Mouse (Mus musculus): ENCODE measurements around the gene Wdtc1. TPM values are rescaled to one million over a fixed set of nuclear protein-coding genes. Genes with fewer than 3 reads are reported as not detected.

The Wdtc1 gene
- polyA plus RNA-seq, 1 experiment from 2014 or later = 24.2 TPM

GRCm38 (mm10) chr4:133292405-133292804, 60.9 kb downstream of the Wdtc1 start:
- ATAC-seq (ENCODE audit: low FRiP score, low read depth) = no peak
- H3K27me3 ChIP-seq = peaks cover 12% of the 10 kb centered on the region; the same call in 1 of the 2 replicates
- H3K9ac ChIP-seq (replicated peaks) = no peak overlapping the region
- peak overlapping the region; percentile 68 for H3K27ac ChIP-seq (replicated peaks)
- H3K4me1 ChIP-seq = peaks cover 25% of the 10 kb centered on the region
- WGBS = 40% methylated on average over 4 of the region's 4 CpGs
- H3K4me3 ChIP-seq = no peak overlapping the region
- H3K36me3 ChIP-seq = peaks cover 23% of the 10 kb centered on the region
- H3K4me2 ChIP-seq (replicated peaks) = no peak overlapping the region
- H3K9me3 ChIP-seq = no peaks in the 10 kb centered on the region

- no peak overlapping the region for H3K9ac ChIP-seq (replicated peaks)
- peaks cover 12% of the 10 kb centered on the region; the same call in 1 of the 2 replicates for H3K27me3 ChIP-seq
- no peaks in the 10 kb centered on the region for H3K9me3 ChIP-seq
- peaks cover 23% of the 10 kb centered on the region for H3K4me1 ChIP-seq
- H3K4me2 ChIP-seq (replicated peaks) = no peak overlapping the region
- H3K4me3 ChIP-seq = no peak overlapping the region
- 97% methylated on average over 1 of the region's 1 CpGs for WGBS
- H3K36me3 ChIP-seq = peaks cover 23% of the 10 kb centered on the region
- no peak overlapping the region for H3K27ac ChIP-seq (replicated peaks)
- ATAC-seq (ENCODE audit: low FRiP score, low read depth) = no peak
These were observed 62.0 kb downstream of the Wdtc1 start for GRCm38 (mm10) chr4:133291255-133291654.

GRCm38 (mm10) chr4:133286476-133287077, 66.7 kb downstream of the Wdtc1 start:
- no peaks in the 10 kb centered on the region for H3K27me3 ChIP-seq
- no peaks in the 10 kb centered on the region for H3K9me3 ChIP-seq
- no peak overlapping the region for H3K27ac ChIP-seq (replicated peaks)
- H3K9ac ChIP-seq (replicated peaks) = no peak overlapping the region
- no peak overlapping the region for H3K4me2 ChIP-seq (replicated peaks)
- no peak for ATAC-seq (ENCODE audit: low FRiP score, low read depth)
- H3K36me3 ChIP-seq = no peaks in the 10 kb centered on the region
- peaks cover 13% of the 10 kb centered on the region for H3K4me1 ChIP-seq
- H3K4me3 ChIP-seq = no peak overlapping the region
- WGBS = 90% methylated on average over 4 of the region's 4 CpGs

GRCm38 (mm10) chr4:133285950-133286349, 67.3 kb downstream of the Wdtc1 start:
- no peak overlapping the region for H3K4me2 ChIP-seq (replicated peaks)
- no peak overlapping the region for H3K9ac ChIP-seq (replicated peaks)
- ATAC-seq (ENCODE audit: low FRiP score, low read depth) = no peak
- no peak overlapping the region for H3K4me3 ChIP-seq
- peaks cover 16% of the 10 kb centered on the region for H3K4me1 ChIP-seq
- no peaks in the 10 kb centered on the region for H3K9me3 ChIP-seq
- 87% methylated on average over 5 of the region's 5 CpGs for WGBS
- no peaks in the 10 kb centered on the region for H3K36me3 ChIP-seq
- H3K27me3 ChIP-seq = 0 out of 2 replicates have a peak, but pooled peaks cover 3% of the 10 kb centered on the region
- H3K27ac ChIP-seq (replicated peaks) = no peak overlapping the region

- whole genome bisulfite sequencing = 73% methylated on average over 3 of the region's 3 CpGs
- H3K4me2 ChIP-seq (replicated peaks) = no peak overlapping the region
- no peak for ATAC-seq (ENCODE audit: low FRiP score, low read depth)
These were observed 68.0 kb downstream of the Wdtc1 start for GRCm38 (mm10) chr4:133285299-133285698.

GRCm38 (mm10) chr4:133282656-133283055, 70.6 kb downstream of the Wdtc1 start:
- WGBS = 23% methylated on average over 4 of the region's 4 CpGs
- H3K9ac ChIP-seq (replicated peaks) = no peak overlapping the region
- H3K4me2 ChIP-seq (replicated peaks) = peak overlapping the region; percentile 18; the same call in 1 of the 2 replicates

More at GRCm38 (mm10) chr4:133285299-133285698, 68.0 kb downstream of the Wdtc1 start:
- Histone ChIP-seq H3K9ac (replicated peaks) (no peak overlapping the region), H3K4me1 (peaks cover 16% of the 10 kb centered on the region), H3K27me3 (0 out of 2 replicates have a peak, but pooled peaks cover 3% of the 10 kb centered on the region), H3K4me3 (no peak overlapping the region), H3K9me3 (no peaks in the 10 kb centered on the region), H3K27ac (replicated peaks) (no peak overlapping the region), H3K36me3 (no peaks in the 10 kb centered on the region)

GRCm38 (mm10) chr4:133281951-133282481, 71.3 kb downstream of the Wdtc1 start:
- Histone ChIP-seq H3K4me1 (peaks cover 22% of the 10 kb centered on the region), H3K4me3 (no peak overlapping the region)

More at GRCm38 (mm10) chr4:133282656-133283055, 70.6 kb downstream of the Wdtc1 start:
- Histone ChIP-seq H3K4me3 (no peak overlapping the region), H3K27me3 (0 out of 2 replicates have a peak, but pooled peaks cover 3% of the 10 kb centered on the region), H3K9me3 (no peaks in the 10 kb centered on the region), H3K36me3 (no peaks in the 10 kb centered on the region), H3K27ac (replicated peaks) (peak overlapping the region; percentile 79), H3K4me1 (peaks cover 22% of the 10 kb centered on the region)
- ATAC-seq (ENCODE audit: low FRiP score, low read depth) = no peak

GRCm38 (mm10) chr4:133281513-133281912, 71.8 kb downstream of the Wdtc1 start:
- H3K27me3 ChIP-seq = 0 out of 2 replicates have a peak, but pooled peaks cover 3% of the 10 kb centered on the region
- H3K9ac ChIP-seq (replicated peaks) = no peak overlapping the region
- no peaks in the 10 kb centered on the region for H3K36me3 ChIP-seq
- no peaks in the 10 kb centered on the region for H3K9me3 ChIP-seq
- WGBS = 48% methylated on average over 7 of the region's 7 CpGs
- ATAC-seq (ENCODE audit: low FRiP score, low read depth) = no peak
- H3K27ac ChIP-seq (replicated peaks) = peak overlapping the region; percentile 79
- H3K4me3 ChIP-seq = no peak overlapping the region
- H3K4me2 ChIP-seq (replicated peaks) = no peak overlapping the region
- H3K4me1 ChIP-seq = peaks cover 27% of the 10 kb centered on the region

More at GRCm38 (mm10) chr4:133281951-133282481, 71.3 kb downstream of the Wdtc1 start:
- ATAC-seq (ENCODE audit: low FRiP score, low read depth) = peak; percentile 20; the same call in 1 of the 2 replicates
- peak overlapping the region; percentile 18; the same call in 1 of the 2 replicates for H3K4me2 ChIP-seq (replicated peaks)
- no peaks in the 10 kb centered on the region for H3K36me3 ChIP-seq
- no peaks in the 10 kb centered on the region for H3K9me3 ChIP-seq
- no peak overlapping the region for H3K9ac ChIP-seq (replicated peaks)
- H3K27me3 ChIP-seq = 0 out of 2 replicates have a peak, but pooled peaks cover 3% of the 10 kb centered on the region
- peak overlapping the region; percentile 79 for H3K27ac ChIP-seq (replicated peaks)
- WGBS = 15% methylated on average over 5 of the region's 5 CpGs

GRCm38 (mm10) chr4:133278482-133278881, 74.8 kb downstream of the Wdtc1 start:
- Histone ChIP-seq H3K9me3 (no peaks in the 10 kb centered on the region), H3K9ac (replicated peaks) (no peak overlapping the region), H3K27me3 (0 out of 2 replicates have a peak, but pooled peaks cover 3% of the 10 kb centered on the region), H3K4me1 (peaks cover 35% of the 10 kb centered on the region), H3K4me3 (peak overlapping the region; percentile 86), H3K4me2 (replicated peaks) (peak overlapping the region; percentile 75), H3K36me3 (0 out of 2 replicates have a peak, but pooled peaks cover 4% of the 10 kb centered on the region), H3K27ac (replicated peaks) (peak overlapping the region; percentile 91)
- ATAC-seq (ENCODE audit: low FRiP score, low read depth) = no peak
- WGBS = 91% methylated on average over 3 of the region's 3 CpGs

- H3K27ac ChIP-seq (replicated peaks) = peak overlapping the region; percentile 91
- peak overlapping the region; percentile 86 for H3K4me3 ChIP-seq
- H3K4me2 ChIP-seq (replicated peaks) = peak overlapping the region; percentile 75
- H3K27me3 ChIP-seq = 0 out of 2 replicates have a peak, but pooled peaks cover 3% of the 10 kb centered on the region
- 29% methylated on average over 6 of the region's 6 CpGs for WGBS
- 0 out of 2 replicates have a peak, but pooled peaks cover 4% of the 10 kb centered on the region for H3K36me3 ChIP-seq
- H3K9ac ChIP-seq (replicated peaks) = peak overlapping the region; percentile 79
- no peaks in the 10 kb centered on the region for H3K9me3 ChIP-seq
- H3K4me1 ChIP-seq = peaks cover 35% of the 10 kb centered on the region
- ATAC-seq (ENCODE audit: low FRiP score, low read depth) = no peak
These were observed 75.2 kb downstream of the Wdtc1 start for GRCm38 (mm10) chr4:133278067-133278466.

- H3K36me3 ChIP-seq = 0 out of 2 replicates have a peak, but pooled peaks cover 4% of the 10 kb centered on the region
- ATAC-seq (ENCODE audit: low FRiP score, low read depth) = peak; percentile 88
- H3K27me3 ChIP-seq = 0 out of 2 replicates have a peak, but pooled peaks cover 3% of the 10 kb centered on the region
- WGBS = under 1% methylated on average over 73 of the region's 73 CpGs
- peak within 1 kb of the TSS; percentile 86 for H3K4me3 ChIP-seq
- peak within 1 kb of the TSS; percentile 91 for H3K27ac ChIP-seq (replicated peaks)
- H3K4me2 ChIP-seq (replicated peaks) = peak within 1 kb of the TSS; percentile 75
- peak within 1 kb of the TSS; percentile 79 for H3K9ac ChIP-seq (replicated peaks)
- H3K4me1 ChIP-seq = peaks cover 29% of the 10 kb centered on the region
- H3K9me3 ChIP-seq = no peaks in the 10 kb centered on the region
These were observed 75.9 kb downstream of the Wdtc1 start, which contains the start of gene Tmem222 for GRCm38 (mm10) chr4:133277104-133278026. Gene Tmem222, minus strand, starts transcription at chr4:133277792.
